Mouse (Mus musculus): ENCODE measurements around the gene 4930512M02Rik. TPM values are rescaled to one million over a fixed set of nuclear protein-coding genes. Genes with fewer than 3 reads are reported as not detected.
"Not testable (repeated sequence)": the region's sequence is repeated elsewhere in the genome, so short reads cannot be mapped to it uniquely, and the experiment has no call there.

Gene 4930512M02Rik
- not detected for total RNA-seq (2021)
- long read RNA-seq, experiment 1, result 0 reads
- long read RNA-seq, experiment 2, result 0 reads

GRCm38 (mm10) chr11:11627735-11628134, at the start of gene 4930512M02Rik:
Gene 4930512M02Rik, minus strand, starts transcription at chr11:11627835.
- not testable (repeated sequence) for DNase-seq (ENCODE audit: low spot score in 2 of 2)

- no peak for DNase-seq (ENCODE audit: low spot score in 2 of 2)
These were observed 49.5 kb upstream of the 4930512M02Rik start for GRCm38 (mm10) chr11:11677165-11677564.

GRCm38 (mm10) chr11:11676068-11676741, 48.6 kb upstream of the 4930512M02Rik start:
- no peak for DNase-seq (ENCODE audit: low spot score in 2 of 2)

GRCm38 (mm10) chr11:11675063-11675462, 47.4 kb upstream of the 4930512M02Rik start:
- no peak for DNase-seq (ENCODE audit: low spot score in 2 of 2)

GRCm38 (mm10) chr11:11672974-11673373, 45.3 kb upstream of the 4930512M02Rik start:
- no peak for DNase-seq (ENCODE audit: low spot score in 2 of 2)

- no peak for DNase-seq (ENCODE audit: low spot score in 2 of 2)
These were observed 40.3 kb upstream of the 4930512M02Rik start for GRCm38 (mm10) chr11:11667922-11668290.

DNA sequence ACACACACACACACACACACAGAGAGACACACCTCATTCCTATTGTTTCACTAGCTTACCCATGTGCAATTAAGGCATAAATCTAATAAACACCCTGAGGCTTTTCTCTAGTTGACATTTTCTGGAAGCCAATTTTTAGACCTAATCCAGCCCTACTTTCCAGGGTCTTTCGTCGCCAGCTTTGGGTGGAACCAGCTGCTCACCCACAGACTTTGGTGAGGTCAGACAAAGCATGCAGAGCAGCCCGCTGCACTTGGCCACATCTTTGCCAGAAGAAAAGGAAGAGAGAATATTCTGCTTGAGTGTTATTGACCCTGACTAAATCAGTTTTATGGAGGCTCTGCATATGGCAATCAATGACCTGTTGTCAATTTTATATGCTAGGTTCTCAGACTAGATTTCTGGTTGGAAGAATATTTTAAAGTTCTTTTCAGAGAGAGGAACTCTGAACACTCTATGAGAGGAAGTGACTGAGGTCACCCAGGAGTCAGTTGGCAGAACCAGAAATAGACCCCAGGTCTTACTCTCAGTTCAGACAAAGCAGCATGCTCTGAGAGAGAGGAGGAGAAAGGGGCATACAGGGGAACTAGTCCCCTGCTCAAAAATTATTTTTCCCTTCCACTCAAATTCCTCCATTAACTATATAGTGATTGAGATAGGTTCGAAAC, 39.8 kb upstream of the 4930512M02Rik start:
- no peak for DNase-seq (ENCODE audit: low spot score in 2 of 2)

DNA sequence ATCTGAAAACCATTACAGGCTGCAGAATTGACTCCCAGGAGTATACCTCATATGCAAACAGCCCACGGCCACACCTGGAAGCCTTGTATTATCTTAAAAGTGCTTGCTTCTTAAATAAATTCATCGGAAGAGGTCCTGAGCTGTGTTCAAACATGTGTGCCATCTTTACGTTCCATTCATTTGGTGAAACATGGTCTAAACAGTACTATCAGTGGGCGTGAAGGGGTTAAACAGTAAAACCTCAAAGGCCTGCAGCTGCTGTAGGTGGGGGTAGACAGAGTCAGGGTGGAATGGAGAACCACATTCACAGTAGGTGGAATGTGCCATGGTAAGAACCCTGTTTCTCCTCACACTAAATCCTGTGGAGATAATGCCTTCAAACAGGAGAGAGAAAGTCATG, 33.0 kb upstream of the 4930512M02Rik start:
- no peak for DNase-seq (ENCODE audit: low spot score in 2 of 2)

DNA sequence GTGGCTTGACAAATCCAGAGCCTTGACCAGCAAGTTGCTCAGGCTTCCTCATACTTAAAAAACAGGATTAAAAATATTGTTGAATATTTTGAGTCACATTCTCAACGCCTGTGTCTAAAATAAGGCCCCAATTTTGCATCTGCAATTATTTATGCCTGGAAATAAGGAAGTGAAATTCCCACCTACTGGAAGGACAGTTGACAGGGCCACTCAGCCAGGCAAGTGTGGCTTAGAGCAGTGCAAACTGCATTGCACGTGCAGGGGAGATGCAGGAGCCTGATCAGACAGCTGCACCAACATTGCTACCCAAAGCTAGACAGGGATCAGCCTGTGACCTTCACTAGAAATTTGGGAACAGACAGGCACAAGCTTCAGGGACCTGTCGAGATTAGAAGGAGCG, 31.2 kb upstream of the 4930512M02Rik start:
- DNase-seq (ENCODE audit: low spot score in 2 of 2), result no peak

- DNase-seq (ENCODE audit: low spot score in 2 of 2), result no peak
These were observed 30.0 kb upstream of the 4930512M02Rik start for GRCm38 (mm10) chr11:11657634-11658033.

DNA sequence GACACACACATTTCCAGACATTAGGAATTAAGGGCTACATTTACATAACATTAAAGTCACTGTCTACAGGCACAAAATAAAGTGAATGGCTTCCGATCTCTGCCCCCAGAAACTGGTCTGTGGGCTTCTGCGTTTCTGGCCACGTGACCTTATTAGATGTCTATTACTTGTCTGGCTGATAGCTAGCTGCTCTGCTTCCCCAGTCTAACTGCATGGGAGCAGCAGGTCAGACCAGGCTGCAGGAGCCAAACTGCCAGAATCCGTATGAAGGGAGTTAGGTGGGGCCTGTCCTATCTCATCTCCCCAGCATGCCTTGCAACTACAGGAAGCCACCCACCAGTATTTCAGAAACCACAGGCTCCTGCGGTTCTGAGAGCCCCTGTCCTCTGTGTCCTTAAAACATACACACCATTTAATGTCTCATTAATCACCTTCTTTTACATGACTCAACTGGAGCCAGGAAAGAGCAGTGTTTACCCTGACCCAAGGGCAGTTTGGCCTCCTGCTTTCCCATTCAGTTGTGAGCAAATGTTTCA, 29.4 kb upstream of the 4930512M02Rik start:
- no peak for DNase-seq (ENCODE audit: low spot score in 2 of 2)

DNA sequence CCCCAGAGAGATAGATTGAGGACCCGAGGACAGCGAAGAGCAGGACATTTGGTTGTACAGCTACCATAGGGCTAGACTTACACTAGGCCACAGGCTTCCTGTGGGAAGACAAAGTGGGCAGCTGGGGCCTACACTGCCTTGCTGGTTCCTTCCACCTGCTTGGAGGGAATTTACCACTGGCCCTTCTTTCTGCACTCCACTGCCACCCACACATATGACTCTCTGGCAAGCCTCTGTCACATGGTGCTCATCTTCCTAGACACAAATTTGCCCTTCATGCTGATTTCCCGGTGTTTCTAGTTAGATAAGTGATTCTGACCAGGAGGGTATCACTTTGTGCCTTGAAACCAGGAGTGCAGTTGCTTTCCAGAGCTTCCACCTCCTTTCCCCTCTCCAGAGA, 28.8 kb upstream of the 4930512M02Rik start:
- no peak for DNase-seq (ENCODE audit: low spot score in 2 of 2)

DNA sequence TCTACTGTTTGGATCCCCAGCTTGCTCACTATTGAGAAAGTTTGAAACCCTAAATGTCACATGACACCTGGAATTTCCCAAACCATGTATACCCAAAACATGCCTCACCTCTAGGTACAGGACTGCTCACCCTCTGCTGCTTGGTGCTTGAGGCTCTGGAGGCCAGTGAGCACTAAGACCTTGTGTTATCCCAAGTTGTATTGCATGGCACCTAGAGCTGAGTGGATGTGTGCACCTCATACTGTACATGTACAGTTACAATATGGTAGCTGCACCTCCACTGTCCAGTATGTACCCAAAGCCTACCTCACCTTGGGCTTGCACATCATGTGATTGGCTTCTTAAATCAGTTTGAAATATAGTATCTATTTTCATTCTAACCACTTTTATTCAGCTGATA, 16.7 kb upstream of the 4930512M02Rik start:
- DNase-seq (ENCODE audit: low spot score in 2 of 2), result no peak

- DNase-seq (ENCODE audit: low spot score in 2 of 2), result no peak
These were observed 3.4 kb downstream of the 4930512M02Rik start for GRCm38 (mm10) chr11:11624073-11624705.

DNA sequence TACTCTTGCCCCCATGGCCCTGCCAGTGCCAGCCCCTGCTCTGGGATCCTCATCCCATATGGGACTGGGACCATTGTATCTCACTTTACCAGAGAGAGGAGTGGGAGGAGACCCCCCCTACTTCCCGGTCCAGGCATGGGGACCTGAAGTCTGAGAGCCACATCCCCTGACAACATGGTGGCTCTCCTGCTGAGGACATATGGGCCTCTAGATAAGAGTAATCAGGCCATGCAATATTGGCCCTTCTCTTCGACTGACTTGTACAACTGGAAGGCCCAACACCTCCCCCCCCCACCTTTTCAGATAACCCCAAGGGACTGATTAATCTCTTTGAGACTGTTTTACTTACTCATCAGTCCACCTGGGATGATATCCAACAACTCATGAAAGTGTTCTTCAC, 18.4 kb downstream of the 4930512M02Rik start:
- no peak for DNase-seq (ENCODE audit: low spot score in 2 of 2)

- DNase-seq (ENCODE audit: low spot score in 2 of 2), result no peak
These were observed 40.3 kb downstream of the 4930512M02Rik start for GRCm38 (mm10) chr11:11587327-11587726.

GRCm38 (mm10) chr11:11586423-11586822, 41.2 kb downstream of the 4930512M02Rik start:
- no peak for DNase-seq (ENCODE audit: low spot score in 2 of 2)

DNA sequence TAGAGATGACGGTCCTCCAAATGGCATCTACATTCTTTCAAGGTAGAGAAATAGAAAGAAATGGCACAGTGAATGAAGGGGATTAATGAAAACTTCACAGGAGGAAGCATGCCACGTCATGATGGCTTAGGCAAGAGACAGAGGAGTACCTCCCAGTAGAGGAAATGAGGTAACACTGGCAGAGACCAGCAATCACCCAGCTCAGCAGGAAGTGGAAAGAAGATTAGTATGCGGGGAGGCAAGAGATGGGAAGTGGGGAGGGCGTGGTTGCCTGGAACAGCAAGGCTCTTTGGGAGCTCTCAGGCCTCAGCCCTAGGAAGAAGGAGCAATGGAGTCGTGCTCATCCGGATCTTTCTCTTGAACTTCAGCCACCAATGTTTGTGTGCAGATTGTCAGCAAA, 53.9 kb downstream of the 4930512M02Rik start:
- DNase-seq (ENCODE audit: low spot score in 2 of 2), result no peak

- DNase-seq (ENCODE audit: low spot score in 2 of 2), result no peak
These were observed 56.9 kb downstream of the 4930512M02Rik start for GRCm38 (mm10) chr11:11570747-11571146.

GRCm38 (mm10) chr11:11569466-11570132, 58.0 kb downstream of the 4930512M02Rik start:
- DNase-seq (ENCODE audit: low spot score in 2 of 2), result no peak

- no peak for DNase-seq (ENCODE audit: low spot score in 2 of 2)
These were observed 59.6 kb downstream of the 4930512M02Rik start for GRCm38 (mm10) chr11:11568033-11568432.
